Mouse (Mus musculus): ENCODE measurements around the gene Zan.
A peak's percentile ranks its signal among the peaks of the same experiment; 100 is the strongest.

Gene Zan

GRCm38 (mm10) chr5:137334317-137334716 is 142.5 kb downstream of the Zan start:
- peak; percentile 15 for DNase-seq (ENCODE audit: low read depth, low spot score)

- peak; percentile 97 for DNase-seq (ENCODE audit: low read depth, low spot score)
Measured at GRCm38 (mm10) chr5:137333512-137334174, 143.2 kb downstream of the Zan start, which contains the start of gene Slc12a9. Gene Slc12a9 (minus strand): TSS chr5:137333597.

DNA sequence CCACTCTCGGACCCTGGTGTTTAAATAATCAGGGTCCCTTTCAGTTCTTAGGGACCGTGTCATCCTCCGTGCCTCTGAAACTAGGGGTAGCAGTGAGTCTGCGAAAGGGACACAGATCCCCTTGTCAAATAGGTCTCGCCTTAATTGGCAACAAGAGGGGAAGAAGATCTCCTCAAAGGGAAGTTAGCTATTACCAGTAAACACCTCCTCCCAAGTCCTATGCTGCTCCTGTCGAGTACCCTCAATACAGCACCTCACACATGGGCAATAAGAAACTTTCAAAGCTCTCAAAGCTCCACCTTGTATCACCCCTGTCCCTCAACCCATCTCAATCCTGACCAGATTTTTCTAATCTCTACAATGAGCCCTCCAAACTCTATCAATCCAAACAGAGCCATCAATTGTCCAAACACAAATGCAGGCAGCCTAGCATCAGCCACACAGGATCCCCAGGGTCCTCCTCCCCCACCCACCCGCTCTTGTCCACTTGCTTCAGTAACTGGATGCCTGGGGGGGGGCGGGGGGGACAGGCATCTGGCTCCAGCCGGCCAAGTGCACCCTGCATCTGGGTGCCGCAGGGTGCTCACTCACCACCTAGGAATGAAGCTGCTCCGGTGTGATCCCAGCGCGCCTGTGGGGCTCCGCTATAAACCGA is 143.9 kb downstream of the Zan start:
- no peak for DNase-seq (ENCODE audit: low read depth, low spot score)

- DNase-seq (ENCODE audit: low read depth, low spot score): peak; percentile 25
Measured at GRCm38 (mm10) chr5:137330910-137331309, 146.0 kb downstream of the Zan start.

All from brain, adult 2 months (tissue).